Mouse (Mus musculus) cerebellum, adult 11-12 months (tissue): ENCODE data around the gene Spaca4.
A peak's percentile ranks its signal among the peaks of the same experiment; 100 is the strongest.

Experiments used
- DNase-seq: peaks from one replicate; pipeline ENCODE4 v3.0.0; 2022

Spaca4 gene

GRCm38 (mm10) chr7:45726419-45726818, 806 bp upstream of the Spaca4 start:
- DNase-seq = no peak

- DNase-seq = no peak
Measured at GRCm38 (mm10) chr7:45725151-45725550, 462 bp downstream of the Spaca4 start.

GRCm38 (mm10) chr7:45723781-45724180, 1.8 kb downstream of the Spaca4 start:
- DNase-seq = peak; percentile 36

GRCm38 (mm10) chr7:45723301-45723700, 2.3 kb downstream of the Spaca4 start:
- DNase-seq = peak; percentile 42

GRCm38 (mm10) chr7:45722348-45722713, 3.3 kb downstream of the Spaca4 start:
- peak; percentile 62 for DNase-seq

GRCm38 (mm10) chr7:45721642-45722347, 3.8 kb downstream of the Spaca4 start:
- peak; percentile 60 for DNase-seq

GRCm38 (mm10) chr7:45721234-45721571, 4.4 kb downstream of the Spaca4 start:
- DNase-seq = no peak

GRCm38 (mm10) chr7:45720413-45721233, 5.0 kb downstream of the Spaca4 start, which contains the start of gene Fam83e:
Gene Fam83e (plus strand): TSS chr7:45721212.
- peak; percentile 61 for DNase-seq

GRCm38 (mm10) chr7:45719738-45720412, 5.7 kb downstream of the Spaca4 start:
- peak; percentile 52 for DNase-seq

- DNase-seq = peak; percentile 59
Measured at GRCm38 (mm10) chr7:45719180-45719579, 6.4 kb downstream of the Spaca4 start.

GRCm38 (mm10) chr7:45718331-45718730, 7.3 kb downstream of the Spaca4 start:
- DNase-seq = no peak

GRCm38 (mm10) chr7:45717918-45718297, 7.7 kb downstream of the Spaca4 start, which contains the start of gene Sphk2:
Gene Sphk2 (minus strand): TSS chr7:45718002.
- peak; percentile 98 for DNase-seq

- DNase-seq = peak; percentile 45
Measured at GRCm38 (mm10) chr7:45716952-45717917, 8.4 kb downstream of the Spaca4 start.

GRCm38 (mm10) chr7:45716460-45716857, 9.2 kb downstream of the Spaca4 start:
- peak; percentile 48 for DNase-seq

- peak; percentile 62 for DNase-seq
Measured at GRCm38 (mm10) chr7:45715741-45716459, 9.7 kb downstream of the Spaca4 start.

- peak; percentile 99 for DNase-seq
Measured at GRCm38 (mm10) chr7:45715090-45715708, 10.4 kb downstream of the Spaca4 start, which contains the start of gene Rpl18. Gene Rpl18 (plus strand): TSS chr7:45715457.

- no peak for DNase-seq
Measured at GRCm38 (mm10) chr7:45714630-45715089, 11.0 kb downstream of the Spaca4 start.

- peak; percentile 28 for DNase-seq
Measured at GRCm38 (mm10) chr7:45713881-45714520, 11.6 kb downstream of the Spaca4 start.

GRCm38 (mm10) chr7:45713396-45713795, 12.2 kb downstream of the Spaca4 start:
- DNase-seq = peak; percentile 75

- peak; percentile 76 for DNase-seq
Measured at GRCm38 (mm10) chr7:45712022-45712757, 13.4 kb downstream of the Spaca4 start.
